Mouse (Mus musculus) cerebellum, postnatal 25 days (tissue): ENCODE results near the gene Shisa9.

Experiments used
- DNase-seq, 2 experiments: peaks; one replicate each; pipeline ENCODE4 v3.0.0; 2021; ENCODE audit warnings: mixed read lengths in 2 of 2

The Shisa9 gene

DNA sequence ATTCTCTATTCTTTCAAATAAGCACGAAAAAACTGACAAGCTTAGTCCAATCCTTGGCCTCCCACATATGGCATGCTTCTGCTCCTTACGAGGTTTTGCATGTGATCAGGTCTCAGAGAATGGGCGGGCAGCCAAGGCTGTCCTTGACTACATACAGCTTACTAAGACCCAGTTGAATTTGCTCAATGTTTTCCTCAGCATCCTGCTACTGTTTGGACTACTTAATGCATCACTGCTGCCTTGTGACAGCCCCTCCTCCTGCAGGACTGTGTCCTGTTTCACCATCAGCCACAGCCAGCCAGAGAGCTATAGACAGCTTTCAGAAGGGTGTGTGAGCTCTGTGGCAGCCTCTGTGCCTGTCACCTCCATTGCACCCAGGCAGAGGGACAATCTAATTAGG, 92.4 kb downstream of the Shisa9 start:
- DNase-seq: peak in 1 of 2 experiments; percentile 32

GRCm38 (mm10) chr16:12076700-12077099, 92.8 kb downstream of the Shisa9 start:
- no peak for DNase-seq

DNA sequence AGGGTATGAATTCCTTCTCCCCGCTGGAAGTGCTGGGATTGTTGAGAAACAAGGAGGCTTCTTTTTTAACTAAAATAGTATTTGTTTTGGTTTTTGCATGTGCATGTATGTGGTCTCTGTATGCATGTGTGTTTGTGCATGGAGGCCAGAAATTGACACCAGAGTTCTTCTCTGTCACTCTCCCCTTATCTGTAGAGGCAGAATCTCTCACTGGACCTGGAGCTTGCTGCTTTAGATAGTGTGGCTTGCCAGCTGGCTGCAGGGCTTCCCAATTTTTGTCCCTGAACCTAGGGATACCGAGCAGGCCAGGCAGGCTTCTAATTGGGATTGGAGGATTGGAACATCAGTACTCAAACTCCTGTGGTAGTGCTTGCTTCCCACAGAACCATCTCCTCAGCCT, 99.2 kb downstream of the Shisa9 start:
- DNase-seq: no peak

- no peak for DNase-seq
Observed at GRCm38 (mm10) chr16:12090604-12091235, 106.8 kb downstream of the Shisa9 start.

DNA sequence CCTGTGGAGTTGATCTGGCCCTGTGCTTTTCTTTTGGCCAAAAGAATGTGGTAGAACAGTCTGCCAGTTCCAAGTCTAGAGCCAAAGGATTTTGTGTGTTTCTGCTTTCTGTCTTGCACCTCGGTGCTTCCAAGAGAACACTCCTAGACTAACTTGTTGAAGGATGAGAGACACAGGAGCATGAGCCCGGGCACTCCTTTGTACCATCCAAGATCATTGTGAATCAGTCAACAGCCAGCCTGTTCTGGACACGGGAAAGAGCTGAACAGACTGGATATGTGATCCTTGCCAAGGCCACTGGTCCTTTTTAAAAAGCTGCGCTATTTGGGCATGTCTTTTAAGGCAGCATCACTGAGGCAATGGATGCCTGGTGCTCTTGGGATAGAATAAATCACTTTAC, 109.3 kb downstream of the Shisa9 start:
- no peak for DNase-seq

- DNase-seq: no peak
Observed at GRCm38 (mm10) chr16:12094784-12095315, 110.9 kb downstream of the Shisa9 start.

- DNase-seq: no peak
Observed at GRCm38 (mm10) chr16:12095365-12095764, 111.5 kb downstream of the Shisa9 start.

- DNase-seq: no peak
Observed at GRCm38 (mm10) chr16:12108436-12108835, 124.5 kb downstream of the Shisa9 start.

DNA sequence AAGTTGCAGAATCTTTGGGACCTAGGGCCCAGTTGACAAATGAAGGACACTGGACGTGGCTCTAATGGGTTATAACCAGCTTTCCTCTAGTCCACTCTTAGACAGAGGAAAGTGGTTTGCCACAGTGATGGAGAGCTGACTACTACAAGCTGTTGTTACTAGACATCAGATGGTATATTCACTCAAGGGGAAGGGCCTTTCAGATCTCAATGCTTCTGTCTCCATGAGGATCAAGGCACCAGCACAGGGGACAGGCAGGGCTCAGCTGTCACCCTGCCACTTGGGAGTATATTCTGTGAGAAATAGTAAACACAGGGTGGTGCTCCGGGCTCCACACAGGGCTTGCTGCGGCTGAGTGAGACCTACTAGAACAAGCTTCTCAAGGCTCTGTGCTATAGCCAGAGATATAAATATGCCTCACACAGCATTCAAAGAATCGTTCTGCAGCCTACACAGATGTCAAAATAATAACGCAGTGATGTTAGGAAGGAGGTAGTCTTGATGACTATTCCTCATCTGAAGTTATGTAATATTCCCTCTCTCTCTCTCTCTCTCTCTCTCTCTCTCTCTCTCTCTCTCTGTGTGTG, 127.0 kb downstream of the Shisa9 start:
- DNase-seq: no peak

DNA sequence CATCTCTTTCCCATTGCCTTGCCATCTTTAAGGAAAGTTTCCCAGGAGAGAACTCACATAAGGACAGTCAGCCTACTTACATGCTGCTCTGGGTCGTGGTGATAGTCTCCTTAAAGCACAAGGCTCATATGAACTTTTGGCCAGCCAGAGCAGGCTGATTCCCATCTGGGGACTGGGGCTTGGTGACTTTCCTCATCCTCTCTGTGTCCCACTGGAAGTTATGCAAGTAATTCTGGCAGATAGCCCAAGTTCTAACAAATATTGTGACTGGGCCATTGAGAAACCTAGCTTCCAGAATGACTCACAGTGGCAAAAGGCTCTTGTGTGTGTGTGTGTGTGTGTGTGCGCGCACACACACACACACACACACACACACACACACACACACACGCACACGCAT, 130.5 kb downstream of the Shisa9 start:
- no peak for DNase-seq

GRCm38 (mm10) chr16:12115040-12115856, 131.3 kb downstream of the Shisa9 start:
- DNase-seq: no peak

- DNase-seq: no peak
Observed at GRCm38 (mm10) chr16:12116926-12117325, 133.0 kb downstream of the Shisa9 start.

DNA sequence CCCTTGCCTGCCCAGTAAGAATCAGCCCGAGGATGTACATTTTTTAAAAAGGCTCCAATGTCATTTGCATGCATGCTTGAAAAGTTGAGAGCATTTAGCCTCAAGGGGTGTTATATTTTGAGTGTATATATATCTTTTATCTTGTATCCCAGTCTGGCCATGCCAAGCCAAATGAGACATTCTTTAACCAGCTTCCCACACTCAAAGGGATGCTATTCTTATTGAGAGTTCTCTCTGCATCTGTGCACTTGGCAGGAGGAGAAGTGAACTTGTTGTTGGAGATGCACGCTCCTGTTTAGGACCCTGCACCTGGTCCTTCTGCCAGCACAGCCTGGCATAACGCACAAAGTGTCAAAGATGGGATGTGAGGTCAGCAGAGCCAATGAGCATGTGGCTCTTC, 135.6 kb downstream of the Shisa9 start:
- no peak for DNase-seq

DNA sequence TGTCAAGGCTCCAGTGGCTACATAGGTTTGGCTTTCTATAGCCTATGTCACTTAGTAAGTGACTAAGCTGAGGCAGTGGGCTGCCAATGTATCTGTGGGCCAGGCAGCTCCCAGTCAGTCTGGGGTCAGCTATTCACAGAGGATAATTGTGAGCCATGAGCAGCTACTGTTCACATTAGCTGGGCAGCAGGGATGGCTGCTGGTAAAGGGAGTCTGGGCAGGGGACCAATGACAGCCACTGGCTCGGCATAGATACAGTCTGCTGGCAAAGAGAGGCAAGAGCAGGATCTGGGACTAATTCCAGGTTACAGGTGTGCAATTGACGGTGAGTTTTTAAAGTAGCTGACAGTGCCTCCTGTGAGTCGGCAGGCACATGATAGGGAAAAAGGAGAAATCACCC, 145.9 kb downstream of the Shisa9 start:
- DNase-seq: peak in 1 of 2 experiments; percentile 16

DNA sequence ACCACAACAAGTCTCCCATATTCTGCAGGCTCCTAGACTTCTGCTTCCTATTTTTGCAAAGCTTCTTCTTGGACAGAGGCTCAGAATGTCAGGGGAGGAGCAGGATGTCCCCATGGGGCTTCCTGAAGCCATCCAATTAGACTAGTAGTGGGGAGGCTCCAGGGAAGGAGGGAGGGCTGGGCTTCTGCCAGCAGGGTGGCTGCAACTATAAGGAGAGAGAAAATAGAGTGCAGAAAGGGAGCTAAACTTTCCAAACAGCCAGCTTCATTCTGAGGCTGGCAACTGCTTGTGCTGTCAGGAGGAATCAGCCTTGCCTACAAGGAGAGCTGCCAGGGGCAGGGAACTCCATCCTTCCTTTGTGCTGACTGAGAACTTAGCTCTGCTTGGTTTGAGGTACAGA, 162.8 kb downstream of the Shisa9 start:
- DNase-seq: peak in 1 of 2 experiments; percentile 29

DNA sequence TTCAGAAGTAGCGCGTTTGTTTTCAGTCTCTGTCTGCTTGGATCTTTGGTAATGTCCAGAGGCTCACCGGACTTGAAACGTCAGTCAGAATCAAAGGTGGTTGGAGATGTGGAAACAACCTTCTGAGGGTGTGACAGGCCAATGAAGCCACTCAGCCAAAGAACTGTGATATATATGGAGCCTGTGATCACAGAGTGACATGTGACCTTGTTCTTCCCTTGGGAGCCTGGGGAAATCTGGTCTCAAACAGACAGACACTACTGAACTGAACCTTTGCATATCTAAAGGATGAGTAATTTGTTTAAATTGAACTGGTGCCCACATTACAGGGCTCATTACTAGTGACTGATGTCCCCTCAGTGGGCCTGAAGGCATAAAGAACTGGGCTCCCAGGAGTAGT, 168.1 kb downstream of the Shisa9 start:
- no peak for DNase-seq

DNA sequence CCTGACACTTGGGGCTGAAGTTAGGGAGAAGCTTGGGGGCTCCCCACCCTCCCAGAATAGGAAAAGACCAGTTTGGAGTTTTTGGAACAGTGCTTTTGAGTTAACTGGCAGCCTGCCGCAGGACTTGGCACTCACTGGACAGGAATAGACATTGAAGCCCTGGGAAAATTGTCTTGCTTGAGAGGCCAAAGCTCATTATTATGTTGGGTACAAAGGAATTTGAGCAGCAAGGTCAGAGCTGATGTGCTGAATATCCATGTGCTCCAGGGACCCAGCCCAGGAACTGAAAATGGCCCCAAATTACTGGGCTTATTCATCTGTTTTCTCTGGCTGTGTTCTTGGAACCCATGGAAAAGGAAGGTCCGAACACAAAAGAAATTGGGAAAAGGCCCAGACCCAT, 170.6 kb downstream of the Shisa9 start:
- DNase-seq: peak; percentile 19 to 48

DNA sequence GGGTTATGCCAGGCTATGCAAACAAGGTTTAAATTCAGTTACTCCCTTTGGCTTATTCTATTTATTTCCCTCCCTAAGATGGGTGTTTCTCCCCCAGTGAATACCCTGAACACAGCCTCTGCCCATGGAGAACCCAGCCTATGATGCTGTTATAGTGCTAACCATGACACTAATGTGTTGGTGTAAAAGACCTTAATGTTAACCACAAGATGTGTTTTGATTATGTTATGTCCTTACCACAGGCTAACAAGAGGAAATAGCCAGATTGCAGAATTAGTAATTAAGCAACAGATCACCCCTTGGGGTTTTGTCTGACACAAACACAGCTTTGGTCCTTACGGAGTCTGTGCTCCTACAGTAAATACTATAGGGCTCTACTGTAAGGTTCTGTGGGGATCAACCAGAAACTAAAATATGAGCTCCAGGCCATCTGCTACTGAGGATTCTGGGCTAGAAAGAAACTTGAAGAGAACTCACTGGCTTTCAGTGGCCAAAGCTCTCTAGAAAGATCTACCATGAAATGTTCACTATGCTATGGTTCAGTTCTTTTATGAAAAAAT, 189.6 kb downstream of the Shisa9 start:
- no peak for DNase-seq

- DNase-seq: no peak
Observed at GRCm38 (mm10) chr16:12178031-12178430, 194.1 kb downstream of the Shisa9 start.

GRCm38 (mm10) chr16:12189739-12190138, 205.8 kb downstream of the Shisa9 start:
- no peak for DNase-seq

GRCm38 (mm10) chr16:12196841-12197240, 212.9 kb downstream of the Shisa9 start:
- no peak for DNase-seq

- DNase-seq: no peak
Observed at GRCm38 (mm10) chr16:12197611-12198010, 213.7 kb downstream of the Shisa9 start.

DNA sequence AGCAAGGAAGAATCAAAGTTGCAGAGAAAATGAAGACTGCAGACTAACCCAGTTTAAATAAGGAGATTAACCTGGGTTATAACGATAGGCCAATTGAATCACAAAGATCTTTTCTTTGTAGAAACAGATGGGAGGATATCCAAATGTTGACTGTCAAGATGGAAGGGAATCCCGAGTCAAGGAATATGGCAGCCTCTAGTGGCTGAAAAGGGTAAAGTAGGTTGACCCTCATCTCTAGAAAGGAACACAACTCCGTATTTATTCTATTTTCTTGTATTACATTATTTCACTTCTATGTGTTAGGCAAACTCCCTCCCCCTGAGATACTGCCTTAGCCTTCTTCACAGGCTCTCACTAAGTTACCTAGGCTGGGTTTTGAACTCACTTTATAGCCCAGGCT, 217.3 kb downstream of the Shisa9 start:
- peak; percentile 9 to 50 for DNase-seq
